Mouse (Mus musculus) heart, postnatal 0 days (tissue): Measurements from ENCODE around the gene S100a14. TPM values are rescaled to one million over a fixed set of nuclear protein-coding genes. Genes with fewer than 3 reads are reported as not detected.

Experiments
- ATAC-seq: fragments of 200-750 bp; cut with Nextera tagmentation; 2 replicates; pipeline ENCODE4 v1.8.0; 2017; ENCODE audit warnings: low read depth, moderate number of reproducible peaks, moderate library complexity; ENCODE audit not compliant: insufficient read depth
- DNase-seq: peaks from one replicate; pipeline ENCODE4 v3.0.0-alpha.2; 2016; ENCODE audit warnings: low spot score
- H3K27ac ChIP-seq: fragments of 300-500 bp; sonication (generic); 2 replicates; pipeline ENCODE4 v1.5.1; 2014; ENCODE audit warnings: low read depth, mild to moderate bottlenecking
- H3K27me3 ChIP-seq: fragments of 300-500 bp; sonication (generic); 2 replicates; pipeline ENCODE4 v1.6.1; 2014; ENCODE audit warnings: low read length, mixed read lengths; ENCODE audit not compliant: control insufficient read depth, insufficient read depth
- H3K36me3 ChIP-seq: fragments of 300-500 bp; sonication (generic); replicated peaks from 2 replicates; pipeline ENCODE4 v1.6.1; 2014; ENCODE audit warnings: low read length, mixed read lengths; ENCODE audit not compliant: control insufficient read depth, insufficient read depth
- H3K4me1 ChIP-seq: fragments of 300-500 bp; sonication (generic); 2 replicates; pipeline ENCODE4 v1.6.1; 2014; ENCODE audit warnings: antibody characterized with exemption; ENCODE audit not compliant: control insufficient read depth, insufficient read depth
- H3K4me2 ChIP-seq: fragments of 300-500 bp; sonication (generic); 2 replicates; pipeline ENCODE4 v1.6.1; 2014; ENCODE audit warnings: low read depth, mild to moderate bottlenecking, low read length, moderate library complexity
- H3K4me3 ChIP-seq: fragments of 300-500 bp; sonication (generic); 2 replicates; pipeline ENCODE4 v1.5.1; 2014; ENCODE audit warnings: low read depth, low read length
- H3K9ac ChIP-seq: fragments of 300-500 bp; sonication (generic); replicated peaks from 2 replicates; pipeline ENCODE4 v1.6.1; 2014; ENCODE audit warnings: low read depth, low read length, mixed read lengths
- H3K9me3 ChIP-seq: fragments of 300-500 bp; sonication (generic); replicated peaks from 2 replicates; pipeline ENCODE4 v1.6.1; 2016; ENCODE audit warnings: low read length; ENCODE audit not compliant: control insufficient read depth
- CTCF ChIP-seq: IDR thresholded peaks from 2 replicates; pipeline ENCODE4 v1.5.1; 2016; ENCODE audit warnings: antibody characterized with exemption, control low read depth, low read depth
- EP300 ChIP-seq: IDR thresholded peaks from 2 replicates; pipeline ENCODE4 v1.6.1; 2016; ENCODE audit warnings: antibody characterized with exemption, low read depth
- WGBS: fragments of 180-500 bp; shearing (Covaris S2); extraction: QIAGEN DNeasy Blood & Tissue Kit; methylation state at CpG from one replicate; pipeline ENCODE4 v1.1.7; 2014; 5-methylcytosine and 5-hydroxymethylcytosine counted together
- polyA plus RNA-seq: library from polyadenylated mRNA; unstranded; fragments of >200 nt; fragmentation: Nextera tagmentation; extraction: Ambion mirVana; gene quantifications from 2 replicates; pipeline ENCODE4 v1.2.1, GENCODE M21; 2015
- total RNA-seq: library from RNA; depleted of rRNA; stranded (reverse); fragments of >200 nt; gene quantifications from 2 replicates; pipeline ENCODE4 v1.2.3, GENCODE M21; 2014; ENCODE audit warnings: low replicate concordance

S100a14 gene
- total and polyA plus RNA-seq, 2 experiments from 2014 or later: 7.2 TPM; not detected in 1

- no peaks in the 10 kb centered on the region; the same call in 1 of the 2 replicates for H3K4me1 ChIP-seq
- TF ChIP-seq CTCF (no peak), EP300 (no peak)
- WGBS: 77% methylated on average over 2 of the region's 2 CpGs
Observed at GRCm38 (mm10) chr3:90552231-90552630, 25.6 kb downstream of the S100a14 start.

GRCm38 (mm10) chr3:90555954-90556353 lies 29.3 kb downstream of the S100a14 start:
- Histone ChIP-seq H3K27me3 (no peaks in the 10 kb centered on the region), H3K9ac (no peak overlapping the region), H3K9me3 (no peaks in the 10 kb centered on the region), H3K36me3 (no peaks in the 10 kb centered on the region), H3K27ac (no peak overlapping the region), H3K4me1 (no peaks in the 10 kb centered on the region), H3K4me2 (no peak overlapping the region), H3K4me3 (no peak overlapping the region)
- DNase-seq (no peak), ATAC-seq (no peak)
- TF ChIP-seq EP300 (no peak), CTCF (no peak)
- 70% methylated on average over 5 of the region's 5 CpGs for WGBS

More at GRCm38 (mm10) chr3:90552231-90552630, 25.6 kb downstream of the S100a14 start:
- H3K9me3 ChIP-seq: no peaks in the 10 kb centered on the region
- H3K27ac ChIP-seq: no peak overlapping the region
- no peak overlapping the region for H3K4me2 ChIP-seq
- ATAC-seq (no peak), DNase-seq (no peak)
- H3K36me3 ChIP-seq: no peaks in the 10 kb centered on the region
- H3K4me3 ChIP-seq: no peak overlapping the region
- H3K27me3 ChIP-seq: no peaks in the 10 kb centered on the region
- H3K9ac ChIP-seq: no peak overlapping the region

GRCm38 (mm10) chr3:90560008-90560628 lies 33.5 kb downstream of the S100a14 start, which contains the start of gene S100a3:
Gene S100a3 (plus strand): TSS chr3:90560578.
- Histone ChIP-seq H3K27me3 (no peaks in the 10 kb centered on the region), H3K9ac (no peak within 1 kb of the TSS), H3K36me3 (no peaks in the 10 kb centered on the region), H3K4me1 (no peaks in the 10 kb centered on the region), H3K9me3 (no peaks in the 10 kb centered on the region), H3K4me3 (no peak within 1 kb of the TSS), H3K4me2 (no peak within 1 kb of the TSS), H3K27ac (no peak within 1 kb of the TSS)
- ATAC-seq: no peak
- WGBS: 77% methylated on average over 6 of the region's 6 CpGs
- no peak for TF ChIP-seq EP300
- DNase-seq: no peak

GRCm38 (mm10) chr3:90574691-90575090 lies 48.0 kb downstream of the S100a14 start:
- ATAC-seq: no peak
- Histone ChIP-seq H3K4me2 (no peak overlapping the region), H3K36me3 (no peaks in the 10 kb centered on the region), H3K27me3 (no peaks in the 10 kb centered on the region), H3K4me1 (no peaks in the 10 kb centered on the region), H3K4me3 (no peak overlapping the region), H3K9ac (no peak overlapping the region), H3K9me3 (no peaks in the 10 kb centered on the region), H3K27ac (no peak overlapping the region)
- DNase-seq: no peak
- 58% methylated on average over 5 of the region's 5 CpGs for WGBS
- TF ChIP-seq EP300: no peak
- TF ChIP-seq CTCF: no peak

- 80% methylated on average over 3 of the region's 3 CpGs for WGBS
- ATAC-seq: no peak
Observed at GRCm38 (mm10) chr3:90575320-90575719, 48.7 kb downstream of the S100a14 start.

More at GRCm38 (mm10) chr3:90575320-90575719, 48.7 kb downstream of the S100a14 start:
- Histone ChIP-seq H3K4me1 (no peaks in the 10 kb centered on the region), H3K4me3 (no peak overlapping the region), H3K9ac (no peak overlapping the region), H3K27ac (no peak overlapping the region), H3K4me2 (no peak overlapping the region), H3K36me3 (no peaks in the 10 kb centered on the region), H3K9me3 (no peaks in the 10 kb centered on the region), H3K27me3 (no peaks in the 10 kb centered on the region)
- DNase-seq: no peak
- no peak for TF ChIP-seq EP300
- no peak for TF ChIP-seq CTCF
